Mouse (Mus musculus) C3H10T1/2 (cell line): ENCODE results near the gene Pabpc6. TPM values are rescaled to one million over a fixed set of nuclear protein-coding genes. Genes with fewer than 3 reads are reported as not detected.

Experiments
- polyA plus RNA-seq, 2 experiments: library from polyadenylated mRNA; unstranded; fragments of >200 nt; fragmentation: generic; extraction: Trizol; gene quantifications; one replicate each; pipeline ENCODE4 v1.2.1; 2012; ENCODE audit warnings: missing spikeins in 2 of 2

The Pabpc6 gene
- polyA plus RNA-seq, result not detected

GRCm38 (mm10) chr17:9669283-9669905 lies at the start of gene Pabpc6:
Pabpc6 (minus strand) TSS chr17:9669717.

Other genes with a start within 250 kb of the Pabpc6 start
- 1 to 10 TPM in 1 of 2 experiments, not detected in 1; 2.9 TPM for gene Gm17728, start 247.7 kb downstream of the Pabpc6 start, polyA plus RNA-seq